Mouse (Mus musculus): ENCODE measurements around the gene Map1s.

Map1s gene

DNA sequence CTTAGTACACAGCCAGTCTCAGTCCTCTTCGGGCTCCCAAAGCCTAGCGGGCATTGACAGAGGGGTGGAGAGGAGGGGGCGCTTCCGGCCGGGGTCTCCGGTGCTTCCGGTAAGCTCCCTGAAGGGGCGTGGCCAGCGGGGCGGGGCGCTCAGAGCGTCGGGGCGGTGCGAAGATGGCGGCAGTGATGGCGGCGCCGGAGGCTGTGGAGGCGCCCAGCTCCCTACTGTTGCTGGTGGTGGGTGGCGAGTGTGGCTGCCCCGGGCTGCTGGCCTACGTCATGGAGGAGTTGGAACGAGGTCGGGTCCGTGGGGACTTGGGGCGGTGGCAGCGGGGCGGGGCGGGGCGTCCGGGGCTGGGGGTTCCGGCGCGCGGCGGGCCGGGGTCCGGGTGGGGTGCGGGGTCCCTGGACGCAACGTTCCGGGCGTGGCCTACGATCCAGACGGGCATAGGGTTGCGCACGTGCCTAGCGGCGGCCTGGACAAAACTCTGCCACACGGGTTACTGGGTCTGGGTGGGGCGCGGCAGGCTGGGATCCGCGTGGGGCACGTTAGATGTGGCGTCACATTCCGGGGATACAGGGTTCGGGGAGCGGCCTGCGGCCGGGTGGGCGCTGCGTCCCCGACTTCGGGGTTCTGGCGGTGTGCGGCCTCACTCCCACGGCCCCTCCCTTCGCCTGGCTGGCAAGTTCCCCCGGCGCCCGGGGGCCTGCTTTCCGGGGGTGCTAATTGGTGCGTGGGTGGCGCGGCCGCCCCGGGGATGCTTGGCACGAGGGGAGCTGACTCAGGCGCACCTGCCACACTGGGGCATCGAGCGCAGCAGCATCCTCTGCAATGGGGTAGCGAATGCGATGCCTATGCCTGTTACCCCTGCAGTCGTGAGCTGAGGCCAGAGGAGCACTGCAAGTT lies at the start of gene Map1s:
Gene Map1s, plus strand, starts transcription at position 102 of the 906 bp plus-strand sequence.
- in situ Hi-C loops (cut with MboI) = no loop called here

DNA sequence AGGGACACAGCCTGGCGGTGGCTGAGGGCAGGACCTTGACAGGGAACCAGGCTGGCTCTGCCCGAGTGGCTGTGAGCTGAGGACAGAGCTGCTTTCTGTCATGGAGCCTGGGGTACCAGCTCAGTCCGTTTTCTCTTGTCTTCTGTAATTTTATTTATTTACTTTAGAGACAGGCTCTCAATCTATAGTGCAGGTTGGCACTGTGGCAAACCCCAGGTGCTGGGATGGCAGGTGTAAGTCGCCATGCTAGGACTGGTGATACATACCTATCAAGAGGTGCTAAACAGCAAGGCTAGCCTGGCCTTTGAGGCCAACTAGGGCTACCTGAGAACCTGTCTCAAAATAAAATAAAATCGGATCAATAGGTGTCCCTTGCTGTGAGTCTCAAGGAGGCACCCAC lies 49.7 kb upstream of the Map1s start:
- in situ Hi-C loops (cut with MboI) = no loop called here

DNA sequence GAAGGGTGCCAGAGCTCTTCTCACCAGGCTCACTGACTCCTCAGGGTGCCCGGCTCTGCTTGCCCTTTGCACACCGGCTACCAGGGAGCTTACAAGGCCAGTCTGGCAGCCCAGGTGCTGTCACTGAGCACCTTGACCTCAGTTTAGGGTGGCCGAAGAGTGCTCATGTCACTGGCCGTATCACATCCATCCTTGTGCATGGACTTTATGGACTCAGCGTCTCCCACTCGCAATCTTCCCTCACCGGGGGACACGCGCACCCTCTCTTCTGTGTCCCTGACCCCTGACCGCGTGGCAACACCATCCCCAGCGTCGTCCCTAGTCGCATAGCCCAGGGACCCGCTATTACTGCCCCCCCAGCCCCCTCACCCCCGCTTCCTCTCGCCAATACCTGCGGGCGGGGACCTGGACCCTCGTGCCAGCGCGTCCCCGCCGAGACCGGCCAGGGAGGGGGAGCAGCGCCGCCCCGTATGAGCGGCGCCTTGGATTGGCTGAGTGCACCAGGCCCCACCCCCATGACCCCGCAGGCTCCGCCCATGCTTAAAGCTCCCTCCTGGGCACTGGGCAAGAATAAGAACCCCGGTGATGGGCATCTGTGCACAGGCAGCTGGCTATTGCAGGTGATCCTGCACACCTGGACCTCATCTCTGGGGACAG lies 49.1 kb upstream of the Map1s start:
- in situ Hi-C loops (cut with MboI) = no loop called here

DNA sequence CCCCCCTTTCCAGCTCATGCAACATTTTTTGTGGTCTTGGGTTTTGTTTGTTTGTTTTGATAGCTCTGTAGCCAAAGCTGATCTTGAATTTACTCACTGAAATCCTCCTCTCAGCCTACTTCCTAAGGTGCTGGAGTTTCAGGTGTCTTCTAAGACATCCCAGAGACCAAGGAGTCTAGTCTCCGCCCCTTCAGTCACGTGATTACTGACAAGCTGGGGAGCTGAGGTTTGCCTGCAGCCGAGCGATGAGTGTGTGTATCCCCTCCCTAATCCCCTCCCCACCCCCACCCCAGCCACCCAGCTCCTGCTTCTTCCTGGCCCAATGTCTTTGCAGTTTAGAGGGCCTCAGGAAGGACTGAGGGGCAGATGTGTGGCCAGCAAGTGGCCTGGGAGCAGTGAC lies 48.2 kb upstream of the Map1s start:
- in situ Hi-C loops (cut with MboI) = no loop called here

DNA sequence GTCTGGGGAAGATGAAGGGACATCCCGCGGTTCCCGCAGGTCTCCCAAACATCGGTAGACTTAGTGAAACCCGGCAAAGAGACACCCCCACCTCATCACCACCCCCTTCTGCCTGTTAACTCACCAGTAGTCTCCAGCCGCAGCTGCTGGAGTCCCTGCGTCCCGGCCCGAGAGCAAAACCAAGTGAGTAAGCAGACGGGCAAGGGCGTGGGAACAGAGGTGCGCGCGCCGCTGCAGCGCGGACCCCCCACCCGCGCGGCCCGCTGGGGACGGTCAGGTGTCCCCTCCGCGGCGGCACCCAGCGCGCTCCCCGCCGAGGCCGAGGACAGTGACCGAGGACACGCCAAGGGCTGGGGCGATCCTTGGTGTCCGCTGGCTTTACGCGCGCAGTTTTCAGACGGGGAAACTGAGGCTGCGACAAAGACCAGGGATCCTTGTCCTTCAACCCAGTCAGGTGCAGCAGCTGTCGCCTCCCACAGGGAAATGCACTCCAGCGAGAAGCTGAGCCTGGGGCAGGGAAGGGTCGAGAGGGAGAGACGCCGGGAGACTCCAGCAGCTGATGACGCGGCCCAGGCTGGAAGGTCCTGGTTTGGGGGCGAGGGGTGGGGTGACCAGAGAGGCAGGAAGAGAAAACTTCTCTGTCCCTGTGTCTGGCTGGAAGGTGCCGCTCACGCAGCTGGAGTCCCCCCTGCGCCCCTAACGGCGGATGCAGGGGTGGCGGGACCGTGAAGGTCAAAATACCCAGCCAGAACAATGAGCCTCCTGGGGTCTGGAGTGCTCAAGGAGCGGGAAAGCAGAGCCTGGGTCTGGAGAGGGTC lies 42.7 kb upstream of the Map1s start, which contains the start of gene Kcnn1:
Gene Kcnn1, minus strand, starts transcription at position 435 of the 818 bp plus-strand sequence.
- in situ Hi-C loops (cut with MboI) = no loop called here

DNA sequence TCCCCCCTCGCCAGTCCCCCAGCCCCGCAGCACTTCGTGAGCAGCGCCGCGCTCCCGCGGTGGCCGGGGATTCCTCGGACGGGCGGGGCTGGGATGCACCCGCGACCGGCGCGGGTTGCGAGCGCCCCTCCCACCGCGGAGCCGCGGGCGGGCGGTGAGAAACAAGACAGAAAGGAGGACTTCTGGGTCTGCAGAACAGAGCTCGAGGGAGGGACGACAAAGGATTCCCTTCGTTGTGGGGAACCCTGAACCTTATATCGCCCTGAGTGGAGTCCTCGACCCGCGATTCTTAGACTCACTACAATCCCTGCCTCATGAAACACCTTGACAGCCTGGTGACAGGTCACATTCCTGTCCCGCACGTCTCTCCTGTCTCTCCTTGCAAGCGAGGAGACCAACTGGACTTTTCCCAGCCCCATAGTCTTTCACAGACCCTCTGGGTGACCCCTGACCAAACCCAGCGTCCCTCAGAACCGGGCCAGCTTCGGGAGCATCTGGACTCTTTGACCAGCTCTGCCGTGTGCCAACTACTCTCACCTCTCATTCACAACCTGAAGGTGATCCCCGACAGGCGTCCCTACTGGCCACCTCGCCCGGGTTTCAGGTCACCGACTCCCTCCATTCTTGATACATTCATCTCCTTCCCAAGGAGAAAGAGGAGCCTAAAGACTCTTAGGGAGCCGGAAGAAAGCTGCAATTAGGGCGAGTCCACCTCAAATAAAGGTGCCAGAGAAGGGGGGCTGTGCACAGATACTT lies 41.6 kb upstream of the Map1s start:
- in situ Hi-C loops (cut with MboI) = no loop called here

DNA sequence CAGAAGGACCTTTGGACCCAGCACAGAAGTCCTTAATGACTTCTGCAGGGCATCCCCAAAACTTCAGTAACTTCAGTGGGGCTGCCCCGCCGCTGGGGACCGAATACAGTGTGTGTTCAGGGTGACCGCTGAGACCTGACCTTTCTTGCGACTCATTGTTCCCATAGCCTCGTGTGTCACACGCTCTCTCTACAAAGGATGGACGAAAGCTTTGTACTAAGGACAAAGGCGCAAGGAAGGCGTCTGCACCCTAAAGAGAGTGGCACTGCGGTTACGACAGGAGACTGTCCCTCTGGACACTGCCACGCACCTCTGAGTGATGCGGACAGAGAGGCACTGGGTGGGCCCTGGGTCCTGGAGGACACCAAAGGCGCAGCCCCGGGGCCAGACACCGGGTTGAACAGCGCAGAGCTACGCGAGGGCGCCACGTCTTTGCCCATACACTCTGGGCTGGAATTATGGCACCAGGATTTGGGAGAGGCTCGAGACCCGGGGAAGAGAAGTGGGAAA lies 41.0 kb upstream of the Map1s start:
- in situ Hi-C loops (cut with MboI) = no loop called here

DNA sequence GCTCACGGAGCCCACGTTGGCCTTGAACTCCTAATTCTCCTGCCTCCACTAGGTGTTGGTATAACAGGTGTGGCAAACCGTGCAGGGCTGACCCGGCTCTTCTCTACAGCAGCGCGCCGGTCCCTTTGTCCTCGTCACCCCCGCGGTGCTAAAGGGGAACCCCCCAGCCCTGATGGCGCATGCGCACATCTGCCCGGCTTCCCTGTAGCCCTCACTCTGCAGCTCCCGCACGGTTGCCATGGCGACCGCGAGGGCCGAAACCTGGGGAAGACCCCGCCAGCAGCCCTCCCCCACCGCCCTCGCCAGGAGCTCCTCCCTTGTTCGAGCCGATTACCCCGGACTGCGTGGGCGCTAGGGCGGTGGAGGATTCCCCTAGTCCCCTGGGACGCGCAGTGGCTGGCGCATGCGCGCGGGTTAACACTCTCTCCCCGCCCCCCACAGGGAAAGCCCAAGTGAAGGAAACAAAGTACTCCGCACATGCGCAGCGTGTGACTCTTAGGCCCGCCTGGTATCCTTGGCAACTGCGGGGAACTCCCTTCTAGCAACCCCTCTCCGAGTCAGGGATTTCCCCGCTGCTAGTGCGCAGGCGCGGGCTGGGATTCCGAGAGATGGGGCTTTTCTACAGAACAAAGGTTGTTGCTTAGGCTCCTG lies 40.3 kb upstream of the Map1s start:
- in situ Hi-C loops (cut with MboI) = no loop called here

DNA sequence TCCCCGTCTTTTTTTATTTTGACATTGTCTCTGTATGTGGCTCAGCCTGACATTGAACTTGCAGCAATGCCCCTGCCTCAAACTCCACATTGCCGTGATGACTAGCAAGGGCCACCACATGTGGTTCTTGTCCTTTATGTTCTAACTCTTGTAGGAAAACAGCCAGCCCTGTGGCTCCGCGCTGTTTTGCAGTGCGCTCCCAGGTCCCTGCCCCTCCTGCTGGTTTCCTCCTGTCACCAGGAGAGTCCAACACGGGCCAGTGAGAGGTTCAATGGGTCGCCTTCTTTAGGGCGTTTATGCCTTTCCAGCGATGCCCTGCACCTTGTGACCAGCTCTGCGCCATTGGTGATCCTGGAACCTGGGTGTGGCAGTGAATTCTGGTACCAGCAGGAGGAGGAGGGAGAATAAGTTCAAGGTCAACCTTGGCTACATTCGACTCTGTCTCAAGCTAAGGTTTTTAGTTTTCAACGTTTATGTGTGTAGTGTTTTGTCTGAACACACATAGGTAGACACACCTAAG lies 39.7 kb upstream of the Map1s start:
- in situ Hi-C loops (cut with MboI) = no loop called here

DNA sequence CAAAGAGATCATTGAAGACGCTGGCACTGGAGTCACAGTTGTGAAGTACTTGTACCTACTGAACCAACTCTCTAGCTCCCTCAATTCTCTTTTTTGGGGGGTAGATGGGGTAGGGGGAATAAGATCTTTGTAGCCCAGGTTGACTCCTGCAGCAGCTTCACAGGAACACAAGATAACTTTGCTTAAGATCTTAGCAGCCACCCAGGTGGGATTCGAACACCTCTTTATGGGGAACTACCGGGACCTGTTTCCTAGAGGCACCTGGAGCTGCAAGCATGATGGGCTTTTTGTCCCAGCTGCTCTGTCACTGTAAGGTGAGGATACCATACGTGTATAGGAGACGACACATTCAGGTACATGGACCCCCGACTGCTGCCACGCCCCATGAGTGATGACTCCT lies 39.2 kb upstream of the Map1s start:
- in situ Hi-C loops (cut with MboI) = no loop called here

DNA sequence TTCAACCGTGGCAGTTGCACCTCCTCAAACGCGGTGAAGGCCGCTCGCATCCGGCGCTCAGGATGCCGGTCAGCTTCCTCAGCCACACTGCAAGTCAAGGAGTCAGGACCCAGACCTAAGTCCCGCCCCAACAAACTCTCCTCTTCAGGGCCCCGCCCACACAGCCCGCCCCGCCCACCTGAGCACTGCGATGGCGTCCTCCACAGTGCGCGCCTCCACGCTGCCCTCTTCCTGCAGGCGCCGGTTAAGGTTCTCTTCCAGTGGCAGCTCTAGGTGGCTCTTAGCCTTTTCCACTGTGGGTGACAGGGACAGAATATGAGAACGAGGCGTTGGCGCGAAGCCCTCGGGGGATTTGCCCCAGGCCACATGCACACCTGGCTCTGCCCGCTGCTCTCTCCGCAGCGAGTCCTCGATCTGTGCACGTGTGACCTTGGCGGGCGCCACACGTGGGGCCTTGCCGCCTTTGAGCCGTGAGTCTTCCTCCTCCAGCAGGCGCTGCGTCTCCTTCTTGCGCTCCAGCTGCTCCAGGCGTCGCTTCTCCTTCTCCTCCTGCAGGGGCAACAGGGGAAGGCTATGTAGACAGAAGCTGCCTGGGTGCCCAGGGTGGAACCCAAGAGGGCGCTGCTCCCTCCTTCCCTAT lies 37.1 kb upstream of the Map1s start:
- in situ Hi-C loops (cut with MboI) = no loop called here

DNA sequence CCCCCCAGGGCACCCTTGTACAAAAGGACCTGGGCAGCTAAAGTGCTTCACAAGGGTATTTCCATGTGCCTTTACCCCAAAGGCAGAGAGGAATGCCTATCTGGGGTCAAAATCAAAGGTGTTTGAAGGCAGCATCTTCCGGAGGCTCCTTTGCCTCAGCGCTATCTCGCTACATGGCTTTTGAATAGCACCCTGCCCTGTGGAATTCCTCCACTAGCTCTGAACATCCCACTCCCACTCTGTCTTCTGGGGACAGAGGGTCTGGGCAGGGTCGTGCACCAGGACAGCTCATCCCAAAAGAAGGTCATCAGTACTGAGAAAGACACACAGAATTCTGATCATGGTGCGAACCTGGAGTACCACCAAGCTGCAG lies 36.5 kb upstream of the Map1s start:
- in situ Hi-C loops (cut with MboI) = no loop called here

DNA sequence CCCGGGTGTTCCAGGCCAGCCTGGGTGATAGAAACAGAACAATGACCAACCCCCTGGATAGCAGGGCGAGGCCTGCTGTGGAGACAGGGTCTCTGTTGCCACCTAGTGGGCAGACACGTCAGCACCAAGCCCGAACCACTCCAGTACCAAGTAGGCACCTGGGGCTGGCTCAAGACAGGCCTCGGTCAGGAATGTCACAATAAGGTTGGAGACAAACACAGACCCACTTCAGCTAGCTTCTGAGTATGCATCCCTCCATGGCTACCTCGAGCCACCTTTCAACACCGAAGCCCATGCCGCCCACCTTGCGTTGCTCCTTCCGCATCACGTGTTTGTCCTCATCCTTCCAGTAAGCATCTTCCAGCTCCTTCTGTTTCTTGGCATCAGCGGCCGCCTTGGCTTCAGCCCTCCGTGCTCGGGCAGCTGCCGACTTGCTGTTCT lies 36.1 kb upstream of the Map1s start:
- in situ Hi-C loops (cut with MboI) = no loop called here

DNA sequence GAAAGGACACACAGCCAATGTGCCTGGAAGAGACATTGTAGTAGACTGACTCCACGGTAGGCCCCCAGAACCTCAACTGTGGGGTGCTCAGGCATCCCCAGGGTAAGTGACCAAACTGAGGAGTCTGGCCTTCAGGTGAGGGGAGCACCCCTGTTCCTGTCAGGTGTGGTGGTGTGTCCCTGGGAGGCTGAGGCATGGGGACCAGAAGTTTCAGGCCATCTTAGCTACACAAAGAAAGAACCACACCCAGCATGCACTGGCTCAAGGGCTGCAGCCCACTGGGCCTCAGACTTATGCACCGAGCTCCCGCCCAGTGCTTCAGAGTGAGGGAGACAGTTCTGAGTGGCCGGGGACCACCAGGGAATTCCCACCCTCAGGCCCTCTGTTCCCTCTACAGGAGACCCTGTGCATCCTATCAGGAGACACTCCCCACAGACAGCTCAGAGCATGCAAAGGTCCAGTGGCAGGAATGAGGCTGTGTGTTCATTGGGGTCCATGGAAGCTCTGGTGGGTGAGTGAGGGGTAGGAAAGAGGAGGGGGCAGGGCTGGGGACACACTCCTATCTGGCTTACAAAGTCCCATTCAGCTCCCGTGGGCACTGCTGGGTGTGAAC lies 34.4 kb upstream of the Map1s start:
- in situ Hi-C loops (cut with MboI) = no loop called here

DNA sequence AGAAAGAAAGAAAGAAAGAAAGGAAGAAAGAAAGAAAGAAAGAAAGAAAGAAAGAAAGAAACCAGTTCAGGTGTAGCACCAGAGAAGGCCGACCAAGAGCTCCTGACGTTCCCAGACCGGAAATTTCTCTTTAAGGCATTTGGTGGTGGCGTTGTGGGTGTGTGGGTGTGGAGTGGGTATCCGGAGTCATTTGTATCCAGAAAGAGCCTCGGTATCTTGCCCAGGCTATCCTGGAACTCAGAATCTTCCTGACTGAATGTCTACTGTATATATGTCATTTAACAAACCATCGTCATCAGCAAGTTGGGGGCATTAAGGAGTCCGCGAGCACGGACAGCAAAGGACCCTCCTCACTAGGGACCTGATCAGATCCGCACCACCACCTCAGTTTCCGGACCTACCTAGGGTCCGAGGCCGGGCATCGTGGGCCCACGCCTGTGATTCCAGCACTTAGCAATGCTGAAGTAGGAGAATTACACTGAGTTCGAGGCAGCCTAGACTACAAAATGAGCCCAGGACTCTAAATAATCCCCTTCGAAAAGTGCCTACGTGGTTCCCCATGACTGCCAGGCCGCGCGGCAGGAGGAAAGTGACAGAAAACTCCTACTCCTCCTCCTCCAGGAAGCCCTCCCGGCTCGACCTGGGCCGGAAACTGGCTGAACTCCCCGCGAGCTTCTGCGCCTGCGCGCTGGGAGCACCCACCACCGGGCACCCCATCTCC lies 32.9 kb upstream of the Map1s start:
- in situ Hi-C loops (cut with MboI) = no loop called here

DNA sequence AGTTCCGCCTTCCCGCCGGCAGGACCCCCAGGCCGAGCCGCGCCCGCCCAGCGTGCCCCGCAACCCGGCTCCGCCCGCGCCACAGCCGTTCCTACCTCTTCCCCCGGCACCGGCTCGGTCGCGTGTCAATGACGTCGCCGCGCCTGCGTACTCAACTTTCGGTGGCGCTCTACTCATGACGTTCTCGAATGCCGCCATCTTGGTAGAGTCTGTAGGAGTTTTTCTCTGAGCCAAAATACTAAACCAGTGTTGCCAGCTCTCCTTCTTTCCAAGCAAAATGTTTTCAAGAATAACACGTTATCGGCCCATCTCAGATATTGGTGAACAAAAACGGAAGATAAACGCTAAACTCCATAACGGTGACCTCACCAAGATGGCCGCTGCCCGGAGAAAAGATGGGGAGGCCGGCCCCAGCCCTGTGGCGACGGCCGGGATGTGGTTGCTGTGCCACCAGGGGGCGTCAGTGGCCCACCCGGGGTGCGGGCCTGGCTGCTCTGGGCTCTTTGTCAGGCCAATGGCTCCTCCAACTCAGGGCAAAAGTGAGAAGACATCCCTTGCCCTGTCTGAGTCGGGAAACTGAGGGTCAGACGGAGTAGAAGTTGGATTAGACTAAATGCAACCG lies 32.3 kb upstream of the Map1s start, which contains the start of gene Ccdc124:
Gene Ccdc124, minus strand, starts transcription at position 572 of the 622 bp plus-strand sequence.
- in situ Hi-C loops (cut with MboI) = no loop called here

DNA sequence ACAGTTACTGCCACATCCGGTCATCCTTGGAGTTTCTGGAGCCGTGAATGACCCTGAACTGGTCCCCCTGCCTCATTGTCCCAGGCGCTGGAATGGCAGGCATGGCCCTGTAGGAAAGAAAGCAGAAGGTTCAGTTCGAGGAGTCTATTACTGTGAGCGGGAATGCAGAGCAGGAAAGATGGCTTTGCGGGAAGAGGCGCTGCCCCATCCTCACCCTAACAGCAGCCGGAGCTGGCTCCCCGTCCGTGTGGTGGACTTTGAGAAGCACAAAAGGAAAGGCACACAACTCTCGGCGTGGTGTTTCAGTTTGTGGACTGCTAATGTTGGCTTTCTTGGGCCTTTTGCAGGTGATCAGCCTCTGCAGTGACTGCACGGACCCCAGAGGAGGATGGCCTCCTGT lies 31.3 kb upstream of the Map1s start:
- in situ Hi-C loops (cut with MboI) = no loop called here

DNA sequence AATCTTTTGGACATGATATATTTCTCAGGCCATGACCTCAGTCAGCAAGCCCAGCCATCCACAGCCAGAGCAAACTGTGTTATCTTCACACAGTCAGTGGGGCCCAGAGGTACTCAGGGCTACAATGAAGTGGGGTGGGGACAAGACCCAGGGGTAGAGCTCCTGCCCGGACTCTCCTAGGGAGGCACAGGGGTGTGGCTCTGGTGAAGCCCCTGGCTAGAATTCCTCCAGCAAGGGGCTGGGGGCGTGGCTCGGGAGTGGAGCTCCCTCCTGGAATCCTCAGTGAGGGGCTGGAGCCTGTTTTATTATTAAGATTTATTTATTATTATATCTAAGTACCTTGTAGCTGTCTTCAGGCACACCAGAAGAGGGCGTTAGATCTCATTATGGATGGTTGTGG lies 29.4 kb upstream of the Map1s start:
- in situ Hi-C loops (cut with MboI) = no loop called here

Measured in mature B cell (primary cell).